Mouse (Mus musculus) thymus, adult 2 months (tissue): ENCODE data around the gene Trappc3.

Experiments used
- CTCF ChIP-seq: fragments of 200-500 bp; IDR thresholded peaks from 2 replicates; pipeline ENCODE4 v1.5.1; 2012; ENCODE audit warnings: mild to moderate bottlenecking, control low read depth, low read length, moderate library complexity, borderline replicate concordance; ENCODE audit not compliant: control insufficient read depth, poor library complexity, insufficient read depth; ENCODE audit errors: extremely low read depth
- POLR2A ChIP-seq: fragments of 200-500 bp; IDR thresholded peaks from 2 replicates; pipeline ENCODE4 v1.6.1; 2012; ENCODE audit warnings: mild to moderate bottlenecking, low read length, control low read depth, moderate library complexity; ENCODE audit not compliant: control insufficient read depth, poor library complexity, insufficient read depth; ENCODE audit errors: extremely low read depth

GRCm38 (mm10) chr4:126234496-126235175 is 27.5 kb upstream of the Trappc3 start:
- TF ChIP-seq POLR2A, result no peak
- no peak for TF ChIP-seq CTCF
